Mouse (Mus musculus) E14TG2a.4 (cell line): Measurements from ENCODE around the gene Dennd6b.

ENCODE experiments used
- CTCF ChIP-seq: conservative IDR thresholded peaks from 2 replicates; pipeline ENCODE4 v1.5.1; 2014; ENCODE audit warnings: low read length
- NANOG ChIP-seq: IDR thresholded peaks from 2 replicates; pipeline ENCODE4 v1.6.1; 2014; ENCODE audit warnings: borderline replicate concordance, low read length, mixed read lengths
- POU5F1 ChIP-seq: IDR thresholded peaks from 2 replicates; pipeline ENCODE4 v1.6.1; 2014; ENCODE audit warnings: low read length, borderline replicate concordance

GRCm38 (mm10) chr15:89168922-89169321, 27.4 kb downstream of the Dennd6b start:
- TF ChIP-seq CTCF (no peak), NANOG (no peak), POU5F1 (no peak)
